Mouse (Mus musculus): ENCODE data around the gene Zfp827.
"Not testable (repeated sequence)": the region's sequence is repeated elsewhere in the genome, so short reads cannot be mapped to it uniquely, and the experiment has no call there.

Gene Zfp827

GRCm38 (mm10) chr8:79112480-79112879 is 84.2 kb downstream of the Zfp827 start:
- DNase-seq (ENCODE audit: low spot score in 2 of 2) = no peak

GRCm38 (mm10) chr8:79113533-79113932 is 85.3 kb downstream of the Zfp827 start:
- no peak for DNase-seq (ENCODE audit: low spot score in 2 of 2)

- DNase-seq (ENCODE audit: low spot score in 2 of 2) = no peak
Observed at GRCm38 (mm10) chr8:79114561-79114960, 86.3 kb downstream of the Zfp827 start.

GRCm38 (mm10) chr8:79116436-79116835 is 88.2 kb downstream of the Zfp827 start:
- no peak for DNase-seq (ENCODE audit: low spot score in 2 of 2)

- DNase-seq (ENCODE audit: low spot score in 2 of 2) = no peak
Observed at GRCm38 (mm10) chr8:79117711-79118110, 89.5 kb downstream of the Zfp827 start.

- no peak for DNase-seq (ENCODE audit: low spot score in 2 of 2)
Observed at GRCm38 (mm10) chr8:79121614-79122013, 93.4 kb downstream of the Zfp827 start.

GRCm38 (mm10) chr8:79124231-79124630 is 96.0 kb downstream of the Zfp827 start:
- no peak for DNase-seq (ENCODE audit: low spot score in 2 of 2)

- no peak for DNase-seq (ENCODE audit: low spot score in 2 of 2)
Observed at GRCm38 (mm10) chr8:79127211-79127816, 99.1 kb downstream of the Zfp827 start.

GRCm38 (mm10) chr8:79128534-79128933 is 100.3 kb downstream of the Zfp827 start:
- not testable (repeated sequence) for DNase-seq (ENCODE audit: low spot score in 2 of 2)

- no peak for DNase-seq (ENCODE audit: low spot score in 2 of 2)
Observed at GRCm38 (mm10) chr8:79139614-79140013, 111.4 kb downstream of the Zfp827 start.

- no peak for DNase-seq (ENCODE audit: low spot score in 2 of 2)
Observed at GRCm38 (mm10) chr8:79140981-79141380, 112.7 kb downstream of the Zfp827 start.

- no peak for DNase-seq (ENCODE audit: low spot score in 2 of 2)
Observed at GRCm38 (mm10) chr8:79141592-79141991, 113.4 kb downstream of the Zfp827 start.

- no peak for DNase-seq (ENCODE audit: low spot score in 2 of 2)
Observed at GRCm38 (mm10) chr8:79143729-79144128, 115.5 kb downstream of the Zfp827 start.

GRCm38 (mm10) chr8:79145210-79145609 is 117.0 kb downstream of the Zfp827 start:
- DNase-seq (ENCODE audit: low spot score in 2 of 2) = no peak

GRCm38 (mm10) chr8:79145626-79146025 is 117.4 kb downstream of the Zfp827 start:
- no peak for DNase-seq (ENCODE audit: low spot score in 2 of 2)

- no peak for DNase-seq (ENCODE audit: low spot score in 2 of 2)
Observed at GRCm38 (mm10) chr8:79148799-79149198, 120.6 kb downstream of the Zfp827 start.

GRCm38 (mm10) chr8:79149880-79150279 is 121.6 kb downstream of the Zfp827 start:
- DNase-seq (ENCODE audit: low spot score in 2 of 2) = no peak

GRCm38 (mm10) chr8:79150544-79151192 is 122.4 kb downstream of the Zfp827 start:
- DNase-seq (ENCODE audit: low spot score in 2 of 2) = no peak

GRCm38 (mm10) chr8:79151644-79152043 is 123.4 kb downstream of the Zfp827 start:
- DNase-seq (ENCODE audit: low spot score in 2 of 2) = no peak

GRCm38 (mm10) chr8:79153201-79153600 is 125.0 kb downstream of the Zfp827 start:
- DNase-seq (ENCODE audit: low spot score in 2 of 2) = no peak

GRCm38 (mm10) chr8:79153637-79154036 is 125.4 kb downstream of the Zfp827 start:
- no peak for DNase-seq (ENCODE audit: low spot score in 2 of 2)

- no peak for DNase-seq (ENCODE audit: low spot score in 2 of 2)
Observed at GRCm38 (mm10) chr8:79155556-79156161, 127.4 kb downstream of the Zfp827 start.

GRCm38 (mm10) chr8:79157366-79157765 is 129.1 kb downstream of the Zfp827 start:
- DNase-seq (ENCODE audit: low spot score in 2 of 2) = no peak

Measured in thymus, postnatal 10 days (tissue).